Mouse (Mus musculus) left cerebral cortex, adult 2 months (tissue): ENCODE data around the gene Ppef1. TPM values are rescaled to one million over a fixed set of nuclear protein-coding genes. Genes with fewer than 3 reads are reported as not detected.
"Not testable (repeated sequence)": the region's sequence is repeated elsewhere in the genome, so short reads cannot be mapped to it uniquely, and the experiment has no call there.

ENCODE experiments used
- DNase-seq, 2 experiments: peaks; one replicate each; pipeline ENCODE4 v3.0.0; 2021 to 2022; ENCODE audit warnings: low spot score in 2 of 2, mixed read lengths in 1 of 2; ENCODE audit errors: extremely low spot score in 1 of 2
- H3K27ac ChIP-seq: fragments of 200-600 bp; 2 replicates; pipeline ENCODE4 v1.8.1; 2022
- H3K4me3 ChIP-seq: fragments of 200-600 bp; 2 replicates; pipeline ENCODE4 v1.8.1; 2022
- CTCF ChIP-seq: fragments of 200-600 bp; IDR thresholded peaks from 2 replicates; pipeline ENCODE4 v1.8.1; 2022; ENCODE audit warnings: antibody characterized with exemption, mild to moderate bottlenecking, moderate library complexity
- intact Hi-C: fragments of 180-260 bp; cut with DNase I; formaldehyde crosslinking; loops from one replicate; pipeline ENCODE4 v1.15.1; 2025
- long read RNA-seq, 2 experiments: library from polyadenylated mRNA; stranded (forward); transcript quantifications; one replicate each; pipeline ENCODE4 v2.0.0; 2021; ENCODE audit warnings: borderline mapping rate in 2 of 2
- total RNA-seq, 2 experiments: library from RNA; stranded (reverse); gene quantifications; 2 replicates each; pipeline ENCODE4 v1.2.3; 2021

The Ppef1 gene
- 1 to 10 TPM; 2.0 to 2.6 TPM for total RNA-seq
- long read RNA-seq, experiment 1 = 0 reads
- long read RNA-seq, experiment 2 = 0 reads

- intact Hi-C loops = no loop called here
- Histone ChIP-seq H3K4me3 (no peak within 1 kb of the TSS), H3K27ac (no peak within 1 kb of the TSS)
- no peak for DNase-seq
- TF ChIP-seq CTCF = no peak
Measured at GRCm38 (mm10) chrX:160735650-160736049, at the start of gene Ppef1. Gene Ppef1 (minus strand): TSS chrX:160735765.

- Histone ChIP-seq H3K4me3 (no peak overlapping the region), H3K27ac (no peak overlapping the region)
- no peak for TF ChIP-seq CTCF
- intact Hi-C loops = no loop called here
- no peak for DNase-seq
Measured at GRCm38 (mm10) chrX:160782276-160782675, 46.7 kb upstream of the Ppef1 start.

- peak overlapping the region; percentile 61; the same call in 1 of the 2 replicates for H3K27ac ChIP-seq
- intact Hi-C loops = loop anchor here (2.0 to 10.0 kb wide), 2 partner anchors 168 to 268 kb away; partner anchors contain the start of gene Phka2
- TF ChIP-seq CTCF = no peak
Measured at GRCm38 (mm10) chrX:160773033-160773432, 37.5 kb upstream of the Ppef1 start.

GRCm38 (mm10) chrX:160769622-160770021 is 34.1 kb upstream of the Ppef1 start:
- not testable (repeated sequence) for DNase-seq, H3K27ac ChIP-seq, H3K4me3 ChIP-seq
- intact Hi-C loops = loop anchor here (5.0 to 10.0 kb wide), 3 partner anchors 182 to 265 kb away; partner anchors contain the start of genes Cdkl5 and Phka2

More at GRCm38 (mm10) chrX:160773033-160773432, 37.5 kb upstream of the Ppef1 start:
- H3K4me3 ChIP-seq = no peak overlapping the region
- DNase-seq = peak in 1 of 2 experiments; percentile 20

GRCm38 (mm10) chrX:160767713-160768112 is 32.1 kb upstream of the Ppef1 start, which contains the start of gene Rs1:
Gene Rs1 (plus strand): TSS chrX:160768013.
- intact Hi-C loops = loop anchor here (5.0 to 10.0 kb wide), 2 partner anchors 180 to 227 kb away; partner anchors contain the start of gene Cdkl5
- Histone ChIP-seq H3K27ac (no peak within 1 kb of the TSS), H3K4me3 (no peak within 1 kb of the TSS)
- no peak for DNase-seq
- no peak for TF ChIP-seq CTCF

GRCm38 (mm10) chrX:160766233-160766616 is 30.7 kb upstream of the Ppef1 start:
- H3K27ac ChIP-seq = no peak overlapping the region
- no peak for TF ChIP-seq CTCF
- intact Hi-C loops = loop anchor here (5.0 to 10.0 kb wide), 2 partner anchors 179 to 229 kb away; partner anchors contain the start of gene Cdkl5
- H3K4me3 ChIP-seq = peak overlapping the region; percentile 48
- no peak for DNase-seq

- peak; percentile 87 to 94 for DNase-seq
- Histone ChIP-seq H3K27ac (no peak overlapping the region), H3K4me3 (peak overlapping the region; percentile 48)
- intact Hi-C loops = loop anchor here (5.0 to 10.0 kb wide), 2 partner anchors 178 to 229 kb away; partner anchors contain the start of gene Cdkl5
- TF ChIP-seq CTCF = no peak; the same call in 1 of the 2 replicates
Measured at GRCm38 (mm10) chrX:160765389-160766232, 30.0 kb upstream of the Ppef1 start.

GRCm38 (mm10) chrX:160750808-160751207 is 15.2 kb upstream of the Ppef1 start:
- no peak for TF ChIP-seq CTCF
- intact Hi-C loops = no loop called here
- no peak for DNase-seq
- H3K4me3 ChIP-seq = no peak overlapping the region
- H3K27ac ChIP-seq = no peak overlapping the region

- no peak overlapping the region for H3K27ac ChIP-seq
- DNase-seq = no peak
- no peak for TF ChIP-seq CTCF
- H3K4me3 ChIP-seq = no peak overlapping the region
- intact Hi-C loops = no loop called here
Measured at GRCm38 (mm10) chrX:160748653-160749052, 13.1 kb upstream of the Ppef1 start.

- TF ChIP-seq CTCF = no peak
- Histone ChIP-seq H3K27ac (no peak overlapping the region), H3K4me3 (no peak overlapping the region)
- DNase-seq = no peak
- intact Hi-C loops = no loop called here
Measured at GRCm38 (mm10) chrX:160745399-160745798, 9.8 kb upstream of the Ppef1 start.

- Histone ChIP-seq H3K4me3 (no peak overlapping the region), H3K27ac (no peak overlapping the region)
- no peak for TF ChIP-seq CTCF
- intact Hi-C loops = no loop called here
- no peak for DNase-seq
Measured at GRCm38 (mm10) chrX:160699171-160699570, 36.4 kb downstream of the Ppef1 start.

GRCm38 (mm10) chrX:160691559-160691958 is 44.0 kb downstream of the Ppef1 start:
- H3K27ac ChIP-seq = no peak overlapping the region
- no peak overlapping the region for H3K4me3 ChIP-seq
- intact Hi-C loops = no loop called here
- DNase-seq = no peak
- TF ChIP-seq CTCF = no peak
